Mouse (Mus musculus): ENCODE results near the gene Zfp366.

DNA sequence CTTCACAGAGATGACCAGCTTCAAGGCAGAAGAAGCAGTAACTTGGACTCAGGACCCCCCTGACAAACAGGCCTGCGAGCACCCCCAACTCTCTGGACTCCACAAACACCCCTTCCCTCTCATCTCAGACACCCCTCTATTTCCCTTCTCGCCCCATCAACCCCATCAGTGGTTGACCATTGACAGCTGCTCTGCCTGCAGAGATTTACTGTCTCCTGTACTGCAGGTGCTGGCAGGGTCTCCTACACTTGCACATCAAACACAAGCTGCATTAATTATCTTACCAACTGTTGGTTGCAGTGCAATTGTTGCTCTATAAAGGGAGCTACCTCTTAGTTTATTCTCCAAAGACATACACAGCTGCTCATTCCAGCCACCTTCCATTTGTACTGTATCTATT is 51.6 kb downstream of the Zfp366 start:
- TF ChIP-seq CTCF (IDR thresholded peaks at IDR 0.05; ENCODE audit: control insufficient read depth, insufficient read depth, low read length): no peak
- TF ChIP-seq POLR2A (IDR thresholded peaks at IDR 0.05; ENCODE audit: borderline replicate concordance, control insufficient read depth, low read depth, low read length): no peak

All from bone marrow, adult 2 months (tissue).